In the genomic region with DNA sequence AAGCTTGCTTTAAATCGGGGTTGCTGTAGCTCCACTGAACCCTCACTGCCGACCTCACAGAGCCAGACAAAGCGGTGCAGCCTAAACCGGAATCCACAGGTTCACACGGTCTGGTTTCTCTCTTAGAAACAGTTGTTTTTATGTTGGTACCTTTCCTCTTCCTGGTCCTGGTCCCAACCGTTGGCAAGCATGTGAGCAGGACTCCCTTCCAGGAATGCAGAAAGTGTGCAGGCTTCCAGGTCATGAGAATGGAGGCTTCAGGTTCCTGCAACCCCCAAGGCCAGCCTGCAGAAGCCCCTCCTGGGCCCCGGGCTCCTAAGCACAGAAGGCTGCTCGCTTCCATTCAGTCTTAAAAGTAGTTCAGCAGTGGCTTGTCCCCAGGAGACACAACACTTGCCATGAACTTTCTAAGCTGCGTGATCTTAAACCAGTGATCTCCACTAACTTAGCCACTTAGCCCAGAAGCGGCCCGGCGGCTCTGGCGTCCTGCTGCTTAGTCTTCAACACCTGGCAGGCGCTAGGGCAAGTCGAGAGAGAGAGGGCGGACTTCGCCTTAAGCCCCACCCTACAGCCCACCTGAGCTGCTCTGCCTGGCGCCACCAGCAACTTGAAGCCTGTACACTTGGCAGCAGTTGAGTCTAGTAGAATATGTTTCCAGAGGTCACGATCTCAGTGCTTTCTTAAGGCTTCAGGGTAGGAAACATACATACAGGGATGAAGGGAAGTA, we compare ENCODE assay signal across 8 mouse cellular contexts. TPM values are rescaled to one million over a fixed set of nuclear protein-coding genes. Genes with fewer than 3 reads are reported as not detected.
DNase-seq lines count a peak whose midpoint lies in the region; ATAC-seq lines count a peak whose summit lies in the region.
"Had no signal": no experiment of that assay in that cellular context is flagged by ENCODE, and none has a peak within 500 bp of the region (broad histone marks: within the 10 kb centered on the region; RNA-seq: fewer than 3 reads in every experiment).

No protein-coding gene starts in this region.

- 57% methylated on average over 19 of the region's 19 CpGs for WGBS in limb, embryonic 12.5 days
- WGBS in limb, embryonic 10.5 days, result 58% methylated on average over 19 of the region's 19 CpGs
- WGBS in forebrain, embryonic 10.5 days, result 68% methylated on average over 19 of the region's 19 CpGs

- no peak for DNase-seq in limb, embryonic 10.5 days (ENCODE audit: low spot score)
- peak; percentile 24 to 40 for DNase-seq in kidney, adult 8-10 months
- peak; percentile 53 for DNase-seq in lung, postnatal 36 days
- no peak for DNase-seq in layer of hippocampus, adult 8-10 months (ENCODE audit: low spot score in 2 of 2)
- DNase-seq in forebrain, embryonic 10.5 days (ENCODE audit: extremely low spot score, low spot score), result no peak

- no peak overlapping the region for H3K9ac ChIP-seq in limb, embryonic 12.5 days (replicated peaks)

- no peak for ATAC-seq in limb, embryonic 12.5 days (ENCODE audit: insufficient number of reproducible peaks, insufficient read depth, low FRiP score, low TSS enrichment, low read depth)

- H3K27ac ChIP-seq in limb, embryonic 12.5 days, result peak overlapping the region; percentile 50; the same call in 1 of the 2 replicates
- no peak overlapping the region for H3K27ac ChIP-seq in limb, embryonic 10.5 days
- H3K27ac ChIP-seq in brown adipose tissue, adult 24 weeks (replicated peaks; ENCODE audit: low read depth, low read length), result peak overlapping the region; percentile 76
- no peak overlapping the region for H3K27ac ChIP-seq in forebrain, embryonic 10.5 days

- no peaks in the 10 kb centered on the region for H3K27me3 ChIP-seq in limb, embryonic 12.5 days
- H3K27me3 ChIP-seq in limb, embryonic 10.5 days (ENCODE audit: low read depth, poor library complexity, severe bottlenecking), result no peaks in the 10 kb centered on the region
- H3K27me3 ChIP-seq in forebrain, embryonic 10.5 days (ENCODE audit: poor library complexity, severe bottlenecking), result no peaks in the 10 kb centered on the region

- peaks cover 26% of the 10 kb centered on the region for H3K4me1 ChIP-seq in limb, embryonic 12.5 days (replicated peaks)
- 0 out of 2 replicates have a peak, but pooled peaks cover 4% of the 10 kb centered on the region for H3K4me1 ChIP-seq in limb, embryonic 10.5 days
- peaks cover 42% of the 10 kb centered on the region for H3K4me1 ChIP-seq in brown adipose tissue, adult 24 weeks (ENCODE audit: control insufficient read depth, insufficient read depth, insufficient read length, low read length)
- peaks cover 30% of the 10 kb centered on the region for H3K4me1 ChIP-seq in forebrain, embryonic 10.5 days

- H3K4me2 ChIP-seq in limb, embryonic 12.5 days, result no peak overlapping the region

- H3K4me3 ChIP-seq in limb, embryonic 12.5 days (replicated peaks), result no peak overlapping the region
- H3K4me3 ChIP-seq in limb, embryonic 10.5 days, result no peak overlapping the region
- no peak overlapping the region for H3K4me3 ChIP-seq in brown adipose tissue, adult 24 weeks (ENCODE audit: insufficient read depth, low read depth, low read length)
- H3K4me3 ChIP-seq in forebrain, embryonic 10.5 days, result no peak overlapping the region
- H3K4me3 ChIP-seq: myocyte had no signal

- peaks cover 13% of the 10 kb centered on the region for H3K36me3 ChIP-seq in limb, embryonic 12.5 days
- H3K36me3 ChIP-seq in limb, embryonic 10.5 days, result peaks cover 26% of the 10 kb centered on the region
- H3K36me3 ChIP-seq in forebrain, embryonic 10.5 days (replicated peaks), result peaks cover 38% of the 10 kb centered on the region

- no peaks in the 10 kb centered on the region for H3K9me3 ChIP-seq in limb, embryonic 12.5 days
- no peaks in the 10 kb centered on the region for H3K9me3 ChIP-seq in limb, embryonic 10.5 days (replicated peaks)
- no peaks in the 10 kb centered on the region for H3K9me3 ChIP-seq in forebrain, embryonic 10.5 days

RNA-seq across cellular contexts. Expression of gene Gm10638, which starts 17.1 kb away (rescaled TPM):
- polyA plus RNA-seq in limb, embryonic 12.5 days (2016; fragmentation: Nextera tagmentation; extraction: Ambion mirVana), result 8.7 and 9.3 TPM in 2 replicates
- polyA plus RNA-seq in limb, embryonic 10.5 days (2016; fragmentation: Nextera tagmentation; extraction: Ambion mirVana), result 4.0 and 6.0 TPM in 2 replicates
- 1.7 and 2.3 TPM in 2 replicates for polyA plus RNA-seq in brown adipose tissue, adult 24 weeks (2012; ENCODE audit: insufficient read depth, insufficient read length, missing spikeins)
- total RNA-seq in layer of hippocampus, adult 8-10 months (2022), result 1 to 10 TPM; 1.7 to 3.0 (median 2.3) TPM
- 3.5 and 4.3 TPM in 2 replicates for polyA plus RNA-seq in forebrain, embryonic 10.5 days (2016; fragmentation: Nextera tagmentation; extraction: Ambion mirVana)

RNA-seq across cellular contexts. Expression of gene Siah1a, which starts 17.3 kb away (rescaled TPM):
- 72.9 and 74.3 TPM in 2 replicates for polyA plus RNA-seq in limb, embryonic 12.5 days (2016; fragmentation: Nextera tagmentation; extraction: Ambion mirVana)
- 46.8 and 56.1 TPM in 2 replicates for polyA plus RNA-seq in limb, embryonic 10.5 days (2016; fragmentation: Nextera tagmentation; extraction: Ambion mirVana)
- polyA plus RNA-seq in brown adipose tissue, adult 24 weeks (2012; ENCODE audit: insufficient read depth, insufficient read length, missing spikeins), result 12.1 and 14.6 TPM in 2 replicates
- 10 to 100 TPM; 29.2 to 34.0 (median 32.7) TPM for total RNA-seq in layer of hippocampus, adult 8-10 months (2022)
- polyA plus RNA-seq in forebrain, embryonic 10.5 days (2016; fragmentation: Nextera tagmentation; extraction: Ambion mirVana), result 50.9 and 54.3 TPM in 2 replicates

Comparison
In these comparisons a context has a peak if more than half of its experiments do, and no peak if none do; other contexts are left out.
1. H3K27ac ChIP-seq: peak in limb, embryonic 12.5 days (single experiment) and brown adipose tissue, adult 24 weeks (single experiment); none in limb, embryonic 10.5 days (single experiment) and forebrain, embryonic 10.5 days (single experiment).
2. DNase-seq: peak in kidney, adult 8-10 months (2 of 2) and lung, postnatal 36 days (single experiment); none in limb, embryonic 10.5 days (single experiment), layer of hippocampus, adult 8-10 months (0 of 2) and forebrain, embryonic 10.5 days (single experiment).